In genomic region chr4:14101301-14101700, GRCm38 (mm10) we compare ENCODE assay signal across 27 mouse cellular contexts.
"Had no signal": no experiment of that assay in that cellular context is flagged by ENCODE, and none has a peak within 500 bp of the region (broad histone marks: within the 10 kb centered on the region; RNA-seq: fewer than 3 reads in every experiment).

No protein-coding gene starts in this region.

- ATAC-seq: forebrain, embryonic 13.5 days; forebrain, embryonic 14.5 days; forebrain, embryonic 15.5 days; forebrain, embryonic 16.5 days; forebrain, postnatal 0 days had no signal

- H3K9me3 ChIP-seq: embryonic facial prominence, embryonic 10.5 days; embryonic facial prominence, embryonic 12.5 days; embryonic facial prominence, embryonic 13.5 days; embryonic facial prominence, embryonic 15.5 days; forebrain, embryonic 10.5 days; forebrain, embryonic 12.5 days; forebrain, embryonic 13.5 days; forebrain, embryonic 15.5 days; heart, embryonic 10.5 days had no signal

- H3K27me3 ChIP-seq: embryonic facial prominence, embryonic 12.5 days; embryonic facial prominence, embryonic 13.5 days; embryonic facial prominence, embryonic 15.5 days; forebrain, embryonic 12.5 days; forebrain, embryonic 13.5 days; forebrain, embryonic 15.5 days had no signal

- H3K4me2 ChIP-seq: embryonic facial prominence, embryonic 12.5 days; embryonic facial prominence, embryonic 13.5 days; embryonic facial prominence, embryonic 15.5 days; forebrain, embryonic 12.5 days; forebrain, embryonic 13.5 days; forebrain, embryonic 15.5 days had no signal

- H3K36me3 ChIP-seq: embryonic facial prominence, embryonic 10.5 days; embryonic facial prominence, embryonic 12.5 days; embryonic facial prominence, embryonic 13.5 days; embryonic facial prominence, embryonic 15.5 days; forebrain, embryonic 10.5 days; forebrain, embryonic 12.5 days; forebrain, embryonic 15.5 days; heart, embryonic 10.5 days had no signal

- H3K4me3 ChIP-seq: embryonic facial prominence, embryonic 10.5 days; embryonic facial prominence, embryonic 12.5 days; embryonic facial prominence, embryonic 13.5 days; embryonic facial prominence, embryonic 15.5 days; erythroblast, embryonic 14.5 days; forebrain, embryonic 10.5 days; forebrain, embryonic 12.5 days; forebrain, embryonic 13.5 days; forebrain, embryonic 15.5 days; gastrocnemius, adult 2 months; heart, adult 2 months; heart, embryonic 10.5 days had no signal

- H3K9ac ChIP-seq: embryonic facial prominence, embryonic 12.5 days; embryonic facial prominence, embryonic 13.5 days; embryonic facial prominence, embryonic 15.5 days; forebrain, embryonic 12.5 days; forebrain, embryonic 13.5 days; forebrain, embryonic 15.5 days; forebrain, postnatal 0 days had no signal

- H3K27ac ChIP-seq: embryonic facial prominence, embryonic 10.5 days; embryonic facial prominence, embryonic 12.5 days; embryonic facial prominence, embryonic 13.5 days; embryonic facial prominence, embryonic 15.5 days; forebrain, embryonic 10.5 days; forebrain, embryonic 12.5 days; forebrain, embryonic 13.5 days; forebrain, embryonic 15.5 days; gastrocnemius, adult 2 months; heart, adult 2 months; heart, embryonic 10.5 days had no signal

- H3K4me1 ChIP-seq: embryonic facial prominence, embryonic 15.5 days; heart, embryonic 10.5 days had no signal

- DNase-seq: cerebellum, adult 9-11 months; cerebellum, postnatal 10 days; cerebellum, postnatal 14 days; cerebellum, postnatal 25 days; cerebellum, postnatal 36 days; embryo, embryonic 11 days; forebrain, postnatal 0 days; gastrocnemius, adult 2 months; gastrocnemius, postnatal 10 days; gastrocnemius, postnatal 14 days; gastrocnemius, postnatal 25 days; gastrocnemius, postnatal 36 days; heart, adult 11 months; heart, adult 18-20 months; heart, adult 2 months had no signal
